Mouse (Mus musculus) myocyte (in vitro differentiated cells): ENCODE results near the gene Wnt7b.

Source experiments
- CEBPB ChIP-seq: IDR thresholded peaks from 2 replicates; pipeline ENCODE4 v1.6.1; 2011; ENCODE audit warnings: mild to moderate bottlenecking, moderate library complexity; ENCODE audit not compliant: poor library complexity, insufficient read depth, severe bottlenecking
- E2F4 ChIP-seq: IDR thresholded peaks from one replicate; pipeline ENCODE4 v1.6.1; 2011; ENCODE audit warnings: mild to moderate bottlenecking, control low read depth, moderate library complexity; ENCODE audit not compliant: insufficient read depth
- MAX ChIP-seq: IDR thresholded peaks from one replicate; pipeline ENCODE4 v1.6.1; 2011; ENCODE audit warnings: low read depth, mild to moderate bottlenecking, control low read depth
- MYOD1 ChIP-seq, 3 experiments: IDR thresholded peaks; one replicate each; pipeline ENCODE4 v1.6.1; 2011; ENCODE audit warnings: control low read depth in 2 of 3, low read depth in 2 of 3, mild to moderate bottlenecking in 2 of 3, moderate library complexity in 1 of 3; ENCODE audit not compliant: insufficient read length in 2 of 3, control insufficient read depth in 1 of 3
- POLR2A ChIP-seq: IDR thresholded peaks from one replicate; pipeline ENCODE4 v1.6.1; 2011; ENCODE audit warnings: low read depth, mild to moderate bottlenecking, control low read depth, moderate library complexity; ENCODE audit not compliant: insufficient read length
- POLR2AphosphoS2 ChIP-seq: IDR thresholded peaks from one replicate; pipeline ENCODE4 v1.6.1; 2011; ENCODE audit warnings: low read depth, control low read depth; ENCODE audit not compliant: insufficient read length
- REST ChIP-seq: IDR thresholded peaks from one replicate; pipeline ENCODE4 v1.6.1; 2011; ENCODE audit warnings: mild to moderate bottlenecking, control low read depth, moderate library complexity; ENCODE audit not compliant: insufficient read depth, insufficient read length
- SRF ChIP-seq: IDR thresholded peaks from one replicate; pipeline ENCODE4 v1.6.1; 2011; ENCODE audit warnings: low read depth; ENCODE audit not compliant: control insufficient read depth, insufficient read length
- TCF12 ChIP-seq: IDR thresholded peaks from one replicate; pipeline ENCODE4 v1.6.1; 2011; ENCODE audit warnings: mild to moderate bottlenecking, control low read depth; ENCODE audit not compliant: poor library complexity, insufficient read depth, severe bottlenecking
- TCF3 ChIP-seq: IDR thresholded peaks from one replicate; pipeline ENCODE4 v1.6.1; 2011; ENCODE audit warnings: low read depth, control low read depth; ENCODE audit not compliant: insufficient read length
- USF1 ChIP-seq: IDR thresholded peaks from one replicate; pipeline ENCODE4 v1.6.1; 2011; ENCODE audit warnings: low read depth, mild to moderate bottlenecking, control low read depth, moderate library complexity

DNA sequence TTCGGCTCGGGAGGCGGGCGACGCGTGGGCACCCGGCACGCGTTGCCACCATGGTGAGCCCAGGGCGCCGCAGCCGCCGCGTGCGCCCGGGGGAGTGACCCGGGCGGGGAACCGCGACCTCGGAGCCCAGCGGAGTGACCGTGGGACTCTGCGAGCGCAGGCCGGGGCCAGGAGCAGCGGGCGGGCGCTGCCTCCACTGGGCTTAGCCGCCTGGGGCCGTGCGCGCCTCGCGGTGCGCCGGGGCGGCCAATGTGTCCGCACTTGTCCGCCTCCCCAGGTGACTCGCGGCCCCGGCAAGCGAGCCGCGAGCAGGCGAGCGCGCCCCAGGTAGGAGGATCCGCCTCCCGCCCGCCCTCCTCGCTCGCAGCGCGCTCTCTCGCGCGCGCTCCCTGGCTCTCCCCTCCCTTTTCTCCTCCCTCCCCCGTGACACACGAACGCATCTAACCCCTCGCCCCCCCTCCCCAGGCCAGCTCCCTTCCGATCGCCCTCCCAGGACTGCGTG is 659 bp downstream of the Wnt7b start:
- TF ChIP-seq POLR2A (no peak), TCF12 (no peak), E2F4 (no peak), SRF (no peak), CEBPB (no peak), USF1 (no peak), MYOD1 (IDR thresholded peaks at IDR 0.05; ENCODE audit: control insufficient read depth in 1 of 3, insufficient read length in 2 of 3, low read depth in 2 of 3) (no peak), MAX (no peak), REST (no peak), TCF3 (no peak), POLR2AphosphoS2 (no peak)
